Mouse (Mus musculus) forebrain, embryonic 16.5 days (tissue): Measurements from ENCODE around the gene Vmn1r34. TPM values are rescaled to one million over a fixed set of nuclear protein-coding genes. Genes with fewer than 3 reads are reported as not detected.
"Not testable (repeated sequence)": the region's sequence is repeated elsewhere in the genome, so short reads cannot be mapped to it uniquely, and the experiment has no call there.

Experiments used
- ATAC-seq: fragments of 200-750 bp; cut with Nextera tagmentation; 2 replicates; pipeline ENCODE4 v1.8.0; 2017; ENCODE audit warnings: mild to moderate bottlenecking, moderate library complexity
- H3K27ac ChIP-seq: fragments of 300-500 bp; sonication (generic); 2 replicates; pipeline ENCODE4 v1.5.1; 2014; ENCODE audit warnings: low read length, control low read depth
- H3K27me3 ChIP-seq: fragments of 300-500 bp; sonication (generic); replicated peaks from 2 replicates; pipeline ENCODE4 v1.6.1; 2014; ENCODE audit warnings: low read length; ENCODE audit not compliant: control insufficient read depth, insufficient read depth
- H3K36me3 ChIP-seq: fragments of 300-500 bp; sonication (generic); 2 replicates; pipeline ENCODE4 v1.6.1; 2014; ENCODE audit not compliant: control insufficient read depth, insufficient read depth
- H3K4me1 ChIP-seq: fragments of 300-500 bp; sonication (generic); replicated peaks from 2 replicates; pipeline ENCODE4 v1.6.1; 2014; ENCODE audit warnings: low read length; ENCODE audit not compliant: control insufficient read depth, insufficient read depth
- H3K4me2 ChIP-seq: fragments of 300-500 bp; sonication (generic); 2 replicates; pipeline ENCODE4 v1.6.1; 2014; ENCODE audit warnings: mild to moderate bottlenecking, low read length, control low read depth
- H3K4me3 ChIP-seq: fragments of 300-500 bp; sonication (generic); replicated peaks from 2 replicates; pipeline ENCODE4 v1.5.1; 2014; ENCODE audit warnings: mild to moderate bottlenecking, low read length, control low read depth
- H3K9ac ChIP-seq: fragments of 300-500 bp; sonication (generic); replicated peaks from 2 replicates; pipeline ENCODE4 v1.6.1; 2014; ENCODE audit warnings: low read depth, low read length, control low read depth
- H3K9me3 ChIP-seq: fragments of 300-500 bp; sonication (generic); 2 replicates; pipeline ENCODE4 v1.6.1; 2016; ENCODE audit warnings: low read length; ENCODE audit not compliant: control insufficient read depth
- WGBS: fragments of 180-500 bp; shearing (Covaris S2); extraction: QIAGEN DNeasy Blood & Tissue Kit; methylation state at CpG from one replicate; pipeline ENCODE4 v1.1.7; 2014; 5-methylcytosine and 5-hydroxymethylcytosine counted together
- polyA plus RNA-seq: library from polyadenylated mRNA; unstranded; fragments of >200 nt; fragmentation: Nextera tagmentation; extraction: Ambion mirVana; gene quantifications from 2 replicates; pipeline ENCODE4 v1.2.1, GENCODE M21; 2015

Gene Vmn1r34
- not detected in 2 replicates for polyA plus RNA-seq

DNA sequence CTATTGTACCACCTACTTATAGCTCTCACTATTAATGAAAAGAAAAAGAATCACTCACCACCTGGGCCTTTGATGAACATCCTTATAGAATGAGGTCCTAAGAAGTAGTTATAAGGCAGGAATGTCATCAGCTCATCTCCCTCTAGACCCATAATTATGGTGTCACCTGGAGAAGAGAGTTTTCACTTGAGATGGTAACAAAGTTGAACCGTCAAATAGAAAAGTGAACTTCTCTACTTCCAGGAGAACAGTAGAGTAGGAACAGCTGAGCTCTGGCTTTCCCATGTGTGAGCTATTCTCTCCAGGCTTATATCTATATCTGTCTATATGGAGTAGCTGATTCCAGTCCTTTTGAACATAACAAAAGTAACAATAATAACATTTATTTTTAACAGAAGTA is at the start of gene Vmn1r34:
Vmn1r34 (minus strand) TSS at position 101 of the 400 bp plus-strand sequence.
- Histone ChIP-seq H3K9ac (no peak within 1 kb of the TSS), H3K27me3 (no peaks in the 10 kb centered on the region), H3K4me1 (no peaks in the 10 kb centered on the region), H3K27ac (no peak within 1 kb of the TSS), H3K9me3 (no peaks in the 10 kb centered on the region), H3K4me3 (no peak within 1 kb of the TSS), H3K4me2 (no peak within 1 kb of the TSS), H3K36me3 (no peaks in the 10 kb centered on the region)
- ATAC-seq: no peak
- WGBS: 100% methylated on average over 1 of the region's 1 CpGs

DNA sequence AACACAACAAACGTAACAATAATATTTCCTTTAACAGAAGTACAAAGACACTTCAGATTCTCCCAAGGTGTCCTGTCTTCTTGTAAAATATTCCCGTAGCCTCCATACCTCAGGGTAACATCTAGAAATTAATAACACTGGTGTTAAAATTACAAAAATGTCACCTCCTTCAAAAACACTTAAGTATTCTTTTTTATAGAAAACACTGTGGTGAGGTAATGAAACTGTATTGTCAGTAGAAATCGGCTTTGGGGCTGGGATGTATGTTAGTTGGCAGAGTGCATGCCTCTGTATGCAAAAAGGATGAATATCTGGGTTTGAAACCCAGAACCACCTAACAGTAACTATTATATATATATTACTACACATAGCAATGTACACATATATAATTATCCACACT is 42.1 kb upstream of the Vmn1r34 start, which contains the start of gene Vmn1r35:
Vmn1r35 (minus strand) TSS at position 101 of the 400 bp plus-strand sequence.
- H3K27ac ChIP-seq: no peak within 1 kb of the TSS
- no peak within 1 kb of the TSS for H3K4me3 ChIP-seq
- ATAC-seq: no peak
- H3K4me2 ChIP-seq: no peak within 1 kb of the TSS
- no peaks in the 10 kb centered on the region for H3K27me3 ChIP-seq
- no peaks in the 10 kb centered on the region for H3K4me1 ChIP-seq
- no peaks in the 10 kb centered on the region for H3K36me3 ChIP-seq
- H3K9ac ChIP-seq: no peak within 1 kb of the TSS
- WGBS: 85% methylated on average over 3 of the region's 3 CpGs
- no peaks in the 10 kb centered on the region for H3K9me3 ChIP-seq

DNA sequence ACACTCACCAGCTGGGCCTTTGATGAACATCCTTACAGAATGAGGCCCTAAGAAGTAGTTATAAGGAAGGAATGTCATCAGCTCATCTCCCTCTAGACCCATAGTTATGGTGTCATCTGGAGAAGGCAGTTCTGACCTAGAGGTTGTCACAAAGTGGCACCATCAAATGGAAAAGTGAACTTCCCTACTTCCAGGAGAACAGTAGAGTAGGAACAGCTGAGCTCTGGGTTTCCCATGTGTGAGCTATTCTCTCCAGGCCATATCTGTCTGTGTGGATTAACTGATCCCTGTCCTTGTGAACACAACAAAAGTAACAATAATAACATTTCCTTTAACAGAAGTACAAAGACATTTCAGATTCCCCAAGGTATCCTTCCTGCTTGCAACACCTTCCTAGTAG is 25.5 kb downstream of the Vmn1r34 start, which contains the start of gene Vmn1r33:
Vmn1r33 (minus strand) TSS at position 101 of the 400 bp plus-strand sequence.
- not testable (repeated sequence) for H3K4me3 ChIP-seq, H3K36me3 ChIP-seq, H3K27ac ChIP-seq, H3K9me3 ChIP-seq, H3K4me2 ChIP-seq, H3K4me1 ChIP-seq, ATAC-seq, H3K9ac ChIP-seq, H3K27me3 ChIP-seq

DNA sequence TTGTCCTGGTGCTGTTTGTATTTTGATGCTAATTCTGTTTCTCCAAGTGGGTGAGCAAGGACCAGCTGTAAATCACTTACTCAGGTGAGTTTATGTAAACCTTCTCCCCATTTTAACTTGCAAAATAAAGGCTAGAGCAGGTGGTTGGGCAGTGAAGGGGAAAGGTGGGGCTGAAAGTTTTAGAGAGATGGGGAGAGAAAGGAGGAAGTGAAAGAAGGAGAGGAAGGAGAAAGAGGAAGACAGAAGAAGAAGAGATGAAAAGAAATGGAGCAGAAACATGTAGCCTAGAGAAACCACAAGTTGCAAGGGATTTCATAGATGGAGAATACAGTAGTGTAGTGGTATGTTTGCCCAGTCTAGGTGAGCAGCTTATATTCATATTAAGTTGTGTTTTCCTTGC is 47.9 kb downstream of the Vmn1r34 start:
- no peaks in the 10 kb centered on the region for H3K27me3 ChIP-seq
- ATAC-seq: no peak
- no peak overlapping the region for H3K9ac ChIP-seq
- no peaks in the 10 kb centered on the region for H3K9me3 ChIP-seq
- H3K4me1 ChIP-seq: no peaks in the 10 kb centered on the region
- no peaks in the 10 kb centered on the region for H3K36me3 ChIP-seq
- no peak overlapping the region for H3K4me2 ChIP-seq
- H3K4me3 ChIP-seq: no peak overlapping the region
- H3K27ac ChIP-seq: no peak overlapping the region

Other genes with a start within 250 kb of the Vmn1r34 start
- 36.3 and 43.9 TPM in 2 replicates for gene Mad2l1, start 108.5 kb downstream of the Vmn1r34 start, polyA plus RNA-seq
- 0.08 TPM in 1 of 2 replicates, not detected in the other for gene Vmn1r32, start 83.8 kb downstream of the Vmn1r34 start, polyA plus RNA-seq
- gene Vmn1r33, start 25.6 kb downstream of the Vmn1r34 start, polyA plus RNA-seq: not detected in 2 replicates
- not detected in 2 replicates for gene Vmn1r35, start 42.0 kb upstream of the Vmn1r34 start, polyA plus RNA-seq
- gene Vmn1r36, start 75.3 kb upstream of the Vmn1r34 start, polyA plus RNA-seq: not detected in 2 replicates
- not detected in 2 replicates for gene Vmn1r37, start 85.5 kb upstream of the Vmn1r34 start, polyA plus RNA-seq
- not detected in 2 replicates for gene Vmn1r38, start 138.7 kb upstream of the Vmn1r34 start, polyA plus RNA-seq
- not detected in 2 replicates for gene Vmn1r39, start 166.7 kb upstream of the Vmn1r34 start, polyA plus RNA-seq